Mouse (Mus musculus) heart, postnatal 0 days (tissue): ENCODE data around the gene Fam241b.

ENCODE experiments used
- CTCF ChIP-seq: IDR thresholded peaks from 2 replicates; pipeline ENCODE4 v1.5.1; 2016; ENCODE audit warnings: antibody characterized with exemption, control low read depth, low read depth
- EP300 ChIP-seq: IDR thresholded peaks from 2 replicates; pipeline ENCODE4 v1.6.1; 2016; ENCODE audit warnings: antibody characterized with exemption, low read depth

- TF ChIP-seq CTCF: no peak
- TF ChIP-seq EP300: no peak
These were observed 2.2 kb upstream of the Fam241b start for GRCm38 (mm10) chr10:62145957-62146356.
